Mouse (Mus musculus): Measurements from ENCODE around the gene Cmah.

Cmah gene

DNA sequence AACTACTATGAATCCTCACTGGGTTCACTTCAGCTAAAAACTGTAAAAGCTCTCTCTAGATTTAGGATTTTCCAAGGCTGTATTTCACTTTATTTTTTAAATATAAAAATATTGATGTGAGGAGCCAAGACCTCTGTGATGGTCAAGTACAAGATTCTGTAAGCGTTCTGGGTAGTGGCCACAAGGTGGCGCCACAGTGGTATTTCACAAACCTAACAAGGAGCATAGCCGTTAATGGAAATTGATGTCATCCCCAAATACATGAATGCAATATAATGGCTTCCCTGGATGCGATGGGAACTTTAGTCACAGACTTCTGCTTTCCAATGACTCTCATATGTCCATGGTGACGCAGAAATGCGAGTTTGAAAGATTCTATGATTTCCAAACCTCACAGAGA lies 191.7 kb downstream of the Cmah start:
- no peak for DNase-seq

- no peak for DNase-seq
These were observed 192.9 kb downstream of the Cmah start for GRCm38 (mm10) chr13:24519976-24520647.

DNA sequence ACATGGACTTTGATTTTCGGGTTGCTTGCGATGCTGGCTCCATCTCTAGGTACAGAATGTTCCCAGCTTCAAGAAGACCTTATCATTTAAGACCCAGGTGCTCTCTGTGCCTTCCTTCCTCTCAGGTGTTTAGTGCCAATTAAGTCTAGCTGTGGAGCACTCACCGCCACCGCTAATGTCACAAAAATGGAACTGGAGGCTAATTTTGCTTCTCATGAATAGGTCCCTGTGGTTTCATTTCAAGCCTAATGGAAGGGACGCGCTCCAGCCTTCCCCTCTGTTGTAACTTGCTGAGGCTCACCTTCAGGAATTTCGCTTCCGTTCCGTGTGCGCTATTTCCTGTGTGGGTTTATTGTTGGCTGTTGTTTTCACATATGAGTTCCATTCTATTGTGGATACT lies 193.6 kb downstream of the Cmah start:
- no peak for DNase-seq

- peak; percentile 48 for DNase-seq
These were observed 194.5 kb downstream of the Cmah start for GRCm38 (mm10) chr13:24521446-24522342.

DNA sequence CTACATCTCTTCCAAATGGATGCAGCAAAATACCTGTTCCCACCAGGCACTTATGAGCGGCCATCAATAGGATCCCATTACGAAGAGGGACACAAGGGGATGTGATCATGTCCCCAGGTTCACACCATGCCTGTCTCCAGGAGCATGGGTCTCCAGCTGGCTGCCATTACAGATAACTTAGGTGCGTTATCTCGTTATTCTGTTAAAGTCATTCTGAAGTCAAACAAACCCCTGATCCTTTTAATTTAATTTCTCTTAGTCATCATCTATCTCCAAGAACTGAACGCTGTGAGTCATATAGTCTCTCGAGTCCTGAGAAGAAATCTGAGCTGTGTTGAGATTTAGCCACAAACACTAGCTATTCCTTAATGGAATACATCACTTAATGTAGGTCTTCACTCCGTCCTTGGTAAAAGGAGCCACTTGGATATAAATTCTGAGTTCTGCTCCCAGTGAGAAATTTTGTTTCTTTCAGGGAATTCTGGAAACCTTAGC lies 195.2 kb downstream of the Cmah start:
- DNase-seq = no peak

GRCm38 (mm10) chr13:24523587-24524221 lies 196.5 kb downstream of the Cmah start:
- DNase-seq = no peak

DNA sequence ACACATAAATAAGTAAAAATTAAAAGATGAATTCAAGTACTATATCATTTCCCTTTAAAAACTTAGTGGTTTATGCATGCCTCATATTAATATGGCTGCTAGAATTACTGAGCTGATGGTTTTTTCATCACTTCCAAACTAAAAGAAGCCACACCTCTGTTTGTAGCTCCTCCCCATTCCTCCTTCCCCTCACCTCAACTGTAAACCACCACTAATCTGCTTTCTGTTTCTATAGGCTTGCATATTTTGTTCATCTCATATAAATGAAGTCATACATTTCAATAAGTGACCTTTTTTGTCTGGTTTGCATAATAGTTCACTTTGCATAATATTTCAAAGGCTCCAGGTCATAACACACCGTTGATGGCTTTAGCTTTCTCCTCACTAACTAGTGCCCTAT lies 197.3 kb downstream of the Cmah start:
- DNase-seq = no peak

GRCm38 (mm10) chr13:24525551-24525950 lies 198.3 kb downstream of the Cmah start:
- no peak for DNase-seq

- DNase-seq = no peak
These were observed 199.7 kb downstream of the Cmah start for GRCm38 (mm10) chr13:24526916-24527315.

All from right cerebral cortex, postnatal 14 days (tissue).